8 mouse cellular contexts compared by ENCODE assay signal in the genomic region with DNA sequence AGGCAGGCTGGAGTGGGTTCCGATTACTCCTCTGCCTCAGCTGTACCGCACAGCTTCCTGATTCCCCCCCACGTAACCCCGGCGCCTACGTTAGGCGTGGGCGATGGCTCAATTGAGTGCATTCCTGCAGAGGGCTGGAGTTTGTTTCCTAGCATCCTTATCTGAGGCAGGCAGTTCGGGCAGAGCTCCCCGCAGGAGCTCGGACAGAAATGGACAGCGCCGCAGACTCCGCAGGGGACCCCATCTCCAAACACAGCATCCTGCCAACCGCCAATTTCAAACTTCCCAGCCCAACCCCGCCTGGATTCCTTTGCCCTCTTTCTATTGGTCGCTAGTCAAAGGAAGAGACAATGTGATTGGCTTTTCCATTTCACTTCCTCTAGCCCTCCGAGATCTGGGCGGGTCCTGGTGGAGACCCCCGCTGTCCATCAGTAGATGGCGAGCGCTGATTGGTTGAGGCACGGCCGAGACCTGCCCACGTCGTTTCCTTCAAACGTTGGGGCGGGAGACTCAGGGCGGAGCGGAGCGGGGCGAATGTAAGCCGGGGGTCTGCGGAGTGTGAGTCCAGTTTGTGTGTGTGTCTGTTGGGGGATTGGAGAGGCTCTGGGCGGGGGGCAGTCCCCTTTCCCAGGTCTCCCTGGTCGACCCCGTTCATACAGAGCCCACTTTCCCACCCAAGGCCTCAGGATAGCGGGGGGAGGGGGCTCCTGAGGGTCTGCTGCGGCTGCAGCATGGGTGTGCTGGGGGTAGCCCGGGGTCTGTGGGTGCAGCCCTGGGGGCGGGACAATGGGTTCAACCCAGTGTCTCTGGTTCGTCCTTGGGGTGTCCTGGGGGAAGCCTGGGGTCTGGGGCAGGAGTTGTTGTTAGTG. TPM values are rescaled to one million over a fixed set of nuclear protein-coding genes. Genes with fewer than 3 reads are reported as not detected.
DNase-seq lines count a peak whose midpoint lies in the region; ATAC-seq and TF ChIP-seq lines count a peak whose summit lies in the region.

TSS of gene Cit (plus strand) at position 513 of the 869 bp plus-strand sequence.

- intact Hi-C loops in heart, postnatal 25 days (cut with DNase I) = no loop called here

- H3K4me1 ChIP-seq in G1E (ENCODE audit: insufficient read depth, low read depth, low read length) = peaks cover 77% of the 10 kb centered on the region
- peaks cover 31% of the 10 kb centered on the region for H3K4me1 ChIP-seq in forebrain, embryonic 15.5 days
- peaks cover 5% of the 10 kb centered on the region; the same call in 1 of the 2 replicates for H3K4me1 ChIP-seq in neural tube, embryonic 14.5 days (ENCODE audit: control insufficient read depth, insufficient read depth, low read length)
- peaks cover 15% of the 10 kb centered on the region for H3K4me1 ChIP-seq in testis, adult 2 months (ENCODE audit: control insufficient read depth, insufficient read depth, low read length)

- peak within 1 kb of the TSS; percentile 51 for H3K9ac ChIP-seq in forebrain, embryonic 15.5 days (replicated peaks)
- peak within 1 kb of the TSS; percentile 34; the same call in 1 of the 2 replicates for H3K9ac ChIP-seq in neural tube, embryonic 14.5 days (replicated peaks; ENCODE audit: low read depth, low read length)

- H3K36me3 ChIP-seq in G1E (replicated peaks) = peaks cover 41% of the 10 kb centered on the region
- H3K36me3 ChIP-seq in forebrain, embryonic 15.5 days = no peaks in the 10 kb centered on the region
- H3K36me3 ChIP-seq in neural tube, embryonic 14.5 days (ENCODE audit: control insufficient read depth, insufficient read depth, low read length) = no peaks in the 10 kb centered on the region
- H3K36me3 ChIP-seq in testis, adult 2 months (ENCODE audit: control insufficient read depth, insufficient read depth, low read length) = peaks cover 2% of the 10 kb centered on the region

- peak within 1 kb of the TSS; percentile 86 for H3K4me2 ChIP-seq in forebrain, embryonic 15.5 days (replicated peaks)
- peak within 1 kb of the TSS; percentile 57 for H3K4me2 ChIP-seq in neural tube, embryonic 14.5 days (ENCODE audit: low read depth, low read length)

- TF ChIP-seq CTCF in G1E (IDR thresholded peaks at IDR 0.05; ENCODE audit: low read depth, low read length) = no peak
- no peak for TF ChIP-seq CTCF in testis, adult 2 months (IDR thresholded peaks at IDR 0.05; ENCODE audit: control insufficient read depth, insufficient read depth, insufficient replicate concordance, low read depth, low read length)

- ATAC-seq in G1E (ENCODE audit: extremely low read depth, insufficient number of reproducible peaks, low FRiP score, poor library complexity, severe bottlenecking) = peak; percentile 95
- peak; percentile 98 for ATAC-seq in forebrain, embryonic 15.5 days (replicated peaks)
- ATAC-seq in neural tube, embryonic 14.5 days (ENCODE audit: low read depth) = peak; percentile 99

- peak; percentile 99 for DNase-seq in G1E (ENCODE audit: low spot score)
- DNase-seq in cerebellum, adult 11-12 months = peak; percentile 80
- peak; percentile 82 for DNase-seq in heart, postnatal 25 days (ENCODE audit: low spot score)
- peak; percentile 65 to 77 for DNase-seq in layer of hippocampus, adult 18-20 months (ENCODE audit: low spot score in 2 of 2)
- peak; percentile 89 to 90 for DNase-seq in lung, adult 18-20 months

- H3K27me3 ChIP-seq in G1E (ENCODE audit: insufficient read depth, low read length) = no peaks in the 10 kb centered on the region
- no peaks in the 10 kb centered on the region for H3K27me3 ChIP-seq in forebrain, embryonic 15.5 days
- no peaks in the 10 kb centered on the region for H3K27me3 ChIP-seq in neural tube, embryonic 14.5 days (ENCODE audit: control insufficient read depth, insufficient read depth, low read length)
- no peaks in the 10 kb centered on the region for H3K27me3 ChIP-seq in testis, adult 2 months (ENCODE audit: control insufficient read depth, insufficient read depth, low read length)

- H3K27ac ChIP-seq in forebrain, embryonic 15.5 days (replicated peaks) = no peak within 1 kb of the TSS
- H3K27ac ChIP-seq in neural tube, embryonic 14.5 days (ENCODE audit: low read depth, low read length) = no peak within 1 kb of the TSS
- H3K27ac ChIP-seq in testis, adult 2 months (ENCODE audit: control insufficient read depth, insufficient read depth, low read depth, low read length) = peak within 1 kb of the TSS; percentile 100

- TF ChIP-seq POLR2A in testis, adult 2 months (IDR thresholded peaks at IDR 0.05; ENCODE audit: control insufficient read depth, low read depth, low read length) = peak; percentile 73

- H3K9me3 ChIP-seq in G1E (replicated peaks) = peaks cover 13% of the 10 kb centered on the region
- no peaks in the 10 kb centered on the region for H3K9me3 ChIP-seq in forebrain, embryonic 15.5 days
- no peaks in the 10 kb centered on the region for H3K9me3 ChIP-seq in neural tube, embryonic 14.5 days (ENCODE audit: control insufficient read depth, low read length)

- under 1% methylated on average over 42 of the region's 42 CpGs for WGBS in forebrain, embryonic 15.5 days
- WGBS in neural tube, embryonic 14.5 days = under 1% methylated on average over 39 of the region's 42 CpGs

- peak within 1 kb of the TSS; percentile 90 for H3K4me3 ChIP-seq in G1E (ENCODE audit: low read depth, low read length)
- H3K4me3 ChIP-seq in forebrain, embryonic 15.5 days = peak within 1 kb of the TSS; percentile 56
- H3K4me3 ChIP-seq in neural tube, embryonic 14.5 days (ENCODE audit: low read depth, low read length) = peak within 1 kb of the TSS; percentile 42
- H3K4me3 ChIP-seq in testis, adult 2 months (ENCODE audit: control insufficient read depth, low read depth, low read length) = peak within 1 kb of the TSS; percentile 99

RNA-seq across cellular contexts. Expression of gene Cit, which starts in this region (rescaled TPM):
- 99.7 and 126 TPM in 2 replicates for total RNA-seq in G1E (2014; fragmentation: Nextera tagmentation)
- 38.9 and 44.1 TPM in 2 replicates for total RNA-seq in G1E (2017)
- polyA plus RNA-seq in G1E (2012) = 56.4 and 69.8 TPM in 2 replicates
- polyA plus RNA-seq in forebrain, embryonic 15.5 days (2015; fragmentation: Nextera tagmentation; extraction: Ambion mirVana) = 17.2 and 20.3 TPM in 2 replicates
- 1 to 10 TPM; 1.4 to 2.1 TPM for total RNA-seq in heart, postnatal 25 days (2021)
- 10 to 100 TPM; 59.8 to 72.5 TPM for total RNA-seq in layer of hippocampus, adult 18-20 months (2021)
- polyA plus RNA-seq in neural tube, embryonic 14.5 days (2014; fragmentation: Nextera tagmentation; extraction: Ambion mirVana) = 22.1 and 34.0 TPM in 2 replicates
- 17.7 and 19.0 TPM in 2 replicates for polyA plus RNA-seq in testis, adult 2 months (2012; rRNA removed)

Comparison
In these comparisons a context has a peak if more than half of its experiments do, and no peak if none do; other contexts are left out.
1. RNA of gene Cit (total RNA-seq): 38.9 to 126 TPM in G1E and 59.8 to 72.5 TPM in layer of hippocampus, adult 18-20 months; 1.4 to 2.1 TPM in heart, postnatal 25 days; every median in the first group is over 10 times any median in the second.
2. H3K4me3 ChIP-seq: peak in every context shown above with its lines; median percentile 99 in testis, adult 2 months; 90 in G1E; 56 in forebrain, embryonic 15.5 days; 42 in neural tube, embryonic 14.5 days.
3. Peak in every context shown above with its lines, with median percentiles within 50 percentile points of each other: ATAC-seq and DNase-seq.